Mouse (Mus musculus) cerebellum, adult 2 months (tissue): ENCODE data around the gene Iqsec1.

ENCODE experiments used
- CTCF ChIP-seq: fragments of 200-500 bp; IDR thresholded peaks from 2 replicates; pipeline ENCODE4 v1.5.1; 2011; ENCODE audit warnings: low read depth, mild to moderate bottlenecking, control low read depth, low read length, moderate library complexity, borderline replicate concordance; ENCODE audit not compliant: insufficient read depth
- POLR2A ChIP-seq: fragments of 200-500 bp; IDR thresholded peaks from 2 replicates; pipeline ENCODE4 v1.6.1; 2011; ENCODE audit warnings: low read length, control low read depth, borderline replicate concordance; ENCODE audit not compliant: insufficient read depth

GRCm38 (mm10) chr6:90756561-90756960 lies 231.9 kb downstream of the Iqsec1 start:
- TF ChIP-seq POLR2A (no peak), CTCF (no peak)
